Mouse (Mus musculus): ENCODE measurements around the gene Olfr456. TPM values are rescaled to one million over a fixed set of nuclear protein-coding genes. Genes with fewer than 3 reads are reported as not detected.
"Not testable (repeated sequence)": the region's sequence is repeated elsewhere in the genome, so short reads cannot be mapped to it uniquely, and the experiment has no call there.

Gene Olfr456
- 0.18 TPM in 1 of 2 replicates, not detected in the other for polyA plus RNA-seq (2014; fragmentation: Nextera tagmentation; extraction: Ambion mirVana)

- H3K4me3 ChIP-seq (ENCODE audit: low read depth, low read length), result no peak within 1 kb of the TSS
- no peak for DNase-seq
- no peaks in the 10 kb centered on the region for H3K27me3 ChIP-seq (ENCODE audit: insufficient read depth, low read length)
- no peak for TF ChIP-seq CTCF (IDR thresholded peaks at IDR 0.05; ENCODE audit: low read depth)
- 84% methylated on average over 1 of the region's 1 CpGs for WGBS
- no peak within 1 kb of the TSS for H3K9ac ChIP-seq
- H3K27ac ChIP-seq (ENCODE audit: low read depth), result no peak within 1 kb of the TSS
- no peak within 1 kb of the TSS for H3K4me2 ChIP-seq
- no peaks in the 10 kb centered on the region for H3K4me1 ChIP-seq (ENCODE audit: insufficient read depth)
- H3K9me3 ChIP-seq (ENCODE audit: low read depth, low read length), result no peaks in the 10 kb centered on the region
- H3K36me3 ChIP-seq (ENCODE audit: insufficient read depth), result no peaks in the 10 kb centered on the region
- no peak for ATAC-seq (ENCODE audit: insufficient read depth)
Measured at GRCm38 (mm10) chr6:42487114-42487513, at the start of gene Olfr456. Gene Olfr456 (minus strand): TSS chr6:42487214.

DNA sequence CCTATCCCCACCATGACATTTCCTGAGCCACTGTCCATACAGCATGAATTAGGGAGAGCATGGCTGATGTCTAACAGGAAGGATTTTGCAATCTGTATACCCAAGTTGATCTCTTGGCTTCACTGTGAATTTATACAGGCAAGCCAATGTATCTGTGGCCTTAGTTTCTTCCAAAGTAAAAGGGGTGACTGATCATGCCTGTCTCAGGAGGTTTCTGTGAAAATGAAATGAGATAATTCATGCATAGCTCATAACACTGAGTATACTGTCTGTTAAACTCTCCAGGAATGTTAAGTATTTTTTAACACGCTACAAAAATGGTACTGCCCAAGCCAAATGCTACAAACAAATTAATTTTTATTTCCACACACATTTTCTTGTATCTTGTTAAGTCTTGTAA, 26.4 kb upstream of the Olfr456 start:
- no peak overlapping the region for H3K4me2 ChIP-seq
- H3K9me3 ChIP-seq (ENCODE audit: low read depth, low read length), result no peaks in the 10 kb centered on the region
- TF ChIP-seq CTCF (IDR thresholded peaks at IDR 0.05; ENCODE audit: low read depth), result no peak
- WGBS, result 52% methylated on average over 1 of the region's 1 CpGs
- DNase-seq (no peak), ATAC-seq (ENCODE audit: insufficient read depth) (no peak)
- H3K36me3 ChIP-seq (ENCODE audit: insufficient read depth), result no peaks in the 10 kb centered on the region
- H3K27ac ChIP-seq (ENCODE audit: low read depth), result no peak overlapping the region
- H3K9ac ChIP-seq, result no peak overlapping the region
- H3K4me1 ChIP-seq (ENCODE audit: insufficient read depth), result no peaks in the 10 kb centered on the region
- no peaks in the 10 kb centered on the region for H3K27me3 ChIP-seq (ENCODE audit: insufficient read depth, low read length)
- no peak overlapping the region for H3K4me3 ChIP-seq (ENCODE audit: low read depth, low read length)

DNA sequence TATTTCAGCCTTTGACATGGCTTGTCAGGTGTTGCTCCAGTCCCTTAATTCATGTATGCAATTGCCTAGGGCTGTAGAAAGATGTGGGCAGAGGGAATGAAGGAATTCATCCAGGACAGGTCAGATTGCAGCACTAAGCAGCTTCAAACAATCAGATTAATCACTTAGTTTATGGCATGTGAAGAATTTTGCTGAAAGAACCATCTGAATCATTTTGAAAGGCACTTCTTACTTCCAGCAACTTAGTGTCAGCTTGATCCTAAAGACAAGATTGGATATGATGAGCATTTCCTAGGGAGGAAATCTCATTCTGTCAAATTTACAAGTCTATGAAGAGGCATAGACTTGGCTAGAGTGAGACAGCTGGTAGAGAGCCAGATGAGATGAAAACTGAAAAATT, 22.3 kb upstream of the Olfr456 start:
- H3K36me3 ChIP-seq (ENCODE audit: insufficient read depth), result no peaks in the 10 kb centered on the region
- TF ChIP-seq CTCF (IDR thresholded peaks at IDR 0.05; ENCODE audit: low read depth), result no peak
- H3K4me3 ChIP-seq (ENCODE audit: low read depth, low read length), result no peak overlapping the region
- no peaks in the 10 kb centered on the region for H3K27me3 ChIP-seq (ENCODE audit: insufficient read depth, low read length)
- no peaks in the 10 kb centered on the region for H3K9me3 ChIP-seq (ENCODE audit: low read depth, low read length)
- H3K9ac ChIP-seq, result no peak overlapping the region
- DNase-seq, result peak; percentile 41
- H3K27ac ChIP-seq (ENCODE audit: low read depth), result no peak overlapping the region
- ATAC-seq (ENCODE audit: insufficient read depth), result no peak
- H3K4me2 ChIP-seq, result no peak overlapping the region
- H3K4me1 ChIP-seq (ENCODE audit: insufficient read depth), result no peaks in the 10 kb centered on the region

DNA sequence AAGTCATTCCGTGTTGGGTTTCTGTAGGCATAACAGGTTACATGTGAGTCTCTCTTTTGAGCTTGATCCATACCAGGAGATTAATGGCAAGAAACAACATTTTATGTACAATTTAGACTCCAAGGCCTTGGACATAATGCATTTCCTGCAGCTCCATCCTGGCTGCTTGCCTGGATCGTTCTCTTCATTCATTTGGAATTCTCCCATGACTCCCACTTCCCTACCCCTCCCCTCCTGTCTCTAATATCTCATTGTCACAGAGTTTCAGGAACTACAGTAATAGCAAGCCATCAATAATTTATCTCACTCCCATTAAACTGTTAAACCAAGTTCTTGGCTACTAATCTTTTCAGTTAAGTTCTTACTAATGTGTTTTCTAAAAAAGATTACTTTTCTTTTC, 16.5 kb upstream of the Olfr456 start:
- no peak for TF ChIP-seq CTCF (IDR thresholded peaks at IDR 0.05; ENCODE audit: low read depth)
- H3K4me3 ChIP-seq (ENCODE audit: low read depth, low read length), result no peak overlapping the region
- H3K4me1 ChIP-seq (ENCODE audit: insufficient read depth), result no peaks in the 10 kb centered on the region
- WGBS, result 52% methylated on average over 2 of the region's 2 CpGs
- ATAC-seq (ENCODE audit: insufficient read depth) (0 out of 2 replicates have a peak, but pooled peaks have one; percentile 17), DNase-seq (peak; percentile 75)
- no peak overlapping the region for H3K9ac ChIP-seq
- no peak overlapping the region for H3K4me2 ChIP-seq
- H3K9me3 ChIP-seq (ENCODE audit: low read depth, low read length), result no peaks in the 10 kb centered on the region
- no peak overlapping the region for H3K27ac ChIP-seq (ENCODE audit: low read depth)
- no peaks in the 10 kb centered on the region for H3K36me3 ChIP-seq (ENCODE audit: insufficient read depth)
- H3K27me3 ChIP-seq (ENCODE audit: insufficient read depth, low read length), result no peaks in the 10 kb centered on the region

- Histone ChIP-seq H3K9me3 (ENCODE audit: low read depth, low read length) (no peaks in the 10 kb centered on the region), H3K27ac (ENCODE audit: low read depth) (no peak overlapping the region), H3K4me3 (ENCODE audit: low read depth, low read length) (no peak overlapping the region), H3K4me2 (no peak overlapping the region), H3K27me3 (ENCODE audit: insufficient read depth, low read length) (no peaks in the 10 kb centered on the region), H3K9ac (no peak overlapping the region), H3K36me3 (ENCODE audit: insufficient read depth) (no peaks in the 10 kb centered on the region), H3K4me1 (ENCODE audit: insufficient read depth) (no peaks in the 10 kb centered on the region)
- TF ChIP-seq CTCF (IDR thresholded peaks at IDR 0.05; ENCODE audit: low read depth), result no peak
- DNase-seq, result no peak
- no peak for ATAC-seq (ENCODE audit: insufficient read depth)
- 53% methylated on average over 1 of the region's 1 CpGs for WGBS
Measured at GRCm38 (mm10) chr6:42489731-42490130, 2.7 kb upstream of the Olfr456 start.

- Histone ChIP-seq H3K4me2 (no peak overlapping the region), H3K9ac (no peak overlapping the region), H3K4me3 (ENCODE audit: low read depth, low read length) (no peak overlapping the region), H3K27ac (ENCODE audit: low read depth) (no peak overlapping the region), H3K27me3 (ENCODE audit: insufficient read depth, low read length) (no peaks in the 10 kb centered on the region), H3K9me3 (ENCODE audit: low read depth, low read length) (no peaks in the 10 kb centered on the region), H3K4me1 (ENCODE audit: insufficient read depth) (no peaks in the 10 kb centered on the region), H3K36me3 (ENCODE audit: insufficient read depth) (no peaks in the 10 kb centered on the region)
- TF ChIP-seq CTCF (IDR thresholded peaks at IDR 0.05; ENCODE audit: low read depth), result no peak
- ATAC-seq (ENCODE audit: insufficient read depth) (peak; percentile 54; the same call in 1 of the 2 replicates), DNase-seq (peak; percentile 70)
Measured at GRCm38 (mm10) chr6:42484633-42485032, 2.4 kb downstream of the Olfr456 start.

DNA sequence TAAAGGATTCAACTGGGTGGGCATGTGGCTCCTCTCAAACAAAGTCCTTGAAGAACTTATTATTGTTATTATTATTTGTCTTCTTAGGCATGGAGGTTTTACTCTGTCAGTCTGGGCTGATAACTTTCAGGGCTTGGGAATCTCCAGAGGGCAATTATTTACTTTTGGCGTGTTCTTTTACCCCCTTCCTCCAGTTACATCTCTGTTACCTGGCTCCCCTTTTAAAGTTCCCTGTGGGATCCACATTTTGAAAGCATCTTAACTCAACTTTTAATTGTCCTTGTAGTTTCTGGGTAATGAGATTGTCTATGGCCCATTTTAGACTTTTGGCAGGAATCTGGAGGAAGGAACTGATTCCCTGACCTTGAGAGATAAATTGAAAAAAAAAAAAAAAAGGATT, 10.8 kb downstream of the Olfr456 start, which contains the start of gene Olfr457:
Gene Olfr457 (minus strand): TSS at position 101 of the 400 bp plus-strand sequence.
- no peak within 1 kb of the TSS for H3K4me3 ChIP-seq (ENCODE audit: low read depth, low read length)
- no peak for ATAC-seq (ENCODE audit: insufficient read depth)

GRCm38 (mm10) chr6:42471298-42471697, 15.7 kb downstream of the Olfr456 start:
- DNase-seq; H3K27me3 ChIP-seq (ENCODE audit: insufficient read depth, low read length); ATAC-seq (ENCODE audit: insufficient read depth); H3K4me3 ChIP-seq (ENCODE audit: low read depth, low read length); H3K9ac ChIP-seq; H3K9me3 ChIP-seq (ENCODE audit: low read depth, low read length); H3K36me3 ChIP-seq (ENCODE audit: insufficient read depth); H3K4me1 ChIP-seq (ENCODE audit: insufficient read depth); H3K4me2 ChIP-seq; H3K27ac ChIP-seq (ENCODE audit: low read depth): not testable (repeated sequence)
- 96% methylated on average over 4 of the region's 4 CpGs for WGBS

More for the DNA sequence above, 10.8 kb downstream of the Olfr456 start, which contains the start of gene Olfr457:
- no peak within 1 kb of the TSS for H3K4me2 ChIP-seq
- H3K27ac ChIP-seq (ENCODE audit: low read depth), result no peak within 1 kb of the TSS
- H3K9me3 ChIP-seq (ENCODE audit: low read depth, low read length), result no peaks in the 10 kb centered on the region
- H3K36me3 ChIP-seq (ENCODE audit: insufficient read depth), result no peaks in the 10 kb centered on the region
- TF ChIP-seq CTCF (IDR thresholded peaks at IDR 0.05; ENCODE audit: low read depth), result no peak
- H3K9ac ChIP-seq, result no peak within 1 kb of the TSS
- H3K4me1 ChIP-seq (ENCODE audit: insufficient read depth), result no peaks in the 10 kb centered on the region
- DNase-seq, result no peak
- H3K27me3 ChIP-seq (ENCODE audit: insufficient read depth, low read length), result no peaks in the 10 kb centered on the region
- WGBS, result 65% methylated on average over 1 of the region's 1 CpGs

All from lung, embryonic 14.5 days (tissue).